Mouse (Mus musculus) midbrain, embryonic 11.5 days (tissue): ENCODE data around the gene M1ap. TPM values are rescaled to one million over a fixed set of nuclear protein-coding genes. Genes with fewer than 3 reads are reported as not detected.
A peak's percentile ranks its signal among the peaks of the same experiment; 100 is the strongest.

Experiments
- ATAC-seq: fragments of 200-750 bp; cut with Nextera tagmentation; 2 replicates; pipeline ENCODE4 v1.8.0; 2017; ENCODE audit warnings: moderate TSS enrichment, moderate library complexity; ENCODE audit not compliant: low FRiP score
- DNase-seq: peaks from one replicate; pipeline ENCODE4 v3.0.0; 2015; ENCODE audit warnings: low spot score; ENCODE audit errors: missing footprints
- H3K27ac ChIP-seq: fragments of 300-500 bp; sonication (generic); 2 replicates; pipeline ENCODE4 v1.5.1; 2014; ENCODE audit warnings: low read depth, low read length
- H3K27me3 ChIP-seq: fragments of 300-500 bp; sonication (generic); 2 replicates; pipeline ENCODE4 v1.6.1; 2014; ENCODE audit warnings: mild to moderate bottlenecking, low read length, moderate library complexity, mixed read lengths; ENCODE audit not compliant: control insufficient read depth, insufficient read depth
- H3K36me3 ChIP-seq: fragments of 300-500 bp; sonication (generic); 2 replicates; pipeline ENCODE4 v1.6.1; 2014; ENCODE audit warnings: mild to moderate bottlenecking, low read length, moderate library complexity, mixed read lengths; ENCODE audit not compliant: control insufficient read depth, insufficient read depth
- H3K4me1 ChIP-seq: fragments of 300-500 bp; sonication (generic); 2 replicates; pipeline ENCODE4 v1.6.1; 2014; ENCODE audit warnings: low read length; ENCODE audit not compliant: control insufficient read depth, insufficient read depth
- H3K4me2 ChIP-seq: fragments of 300-500 bp; sonication (generic); 2 replicates; pipeline ENCODE4 v1.6.1; 2014; ENCODE audit warnings: mild to moderate bottlenecking, moderate library complexity
- H3K4me3 ChIP-seq: fragments of 300-500 bp; sonication (generic); 2 replicates; pipeline ENCODE4 v1.5.1; 2014; ENCODE audit warnings: low read depth, low read length
- H3K9ac ChIP-seq: fragments of 300-500 bp; sonication (generic); 2 replicates; pipeline ENCODE4 v1.6.1; 2014; ENCODE audit warnings: low read length
- H3K9me3 ChIP-seq: fragments of 300-500 bp; sonication (generic); 2 replicates; pipeline ENCODE4 v1.6.1; 2016; ENCODE audit warnings: low read length; ENCODE audit not compliant: control insufficient read depth
- WGBS: fragments of 180-500 bp; shearing (Covaris S2); extraction: QIAGEN DNeasy Blood & Tissue Kit; methylation state at CpG from one replicate; pipeline ENCODE4 v1.1.7; 2014; 5-methylcytosine and 5-hydroxymethylcytosine counted together
- polyA plus RNA-seq: library from polyadenylated mRNA; unstranded; fragments of >200 nt; fragmentation: Nextera tagmentation; extraction: Ambion mirVana; gene quantifications from 2 replicates; pipeline ENCODE4 v1.2.1, GENCODE M21; 2014

Gene M1ap
- polyA plus RNA-seq, 1 experiment from 2014 or later = 0.18 TPM

DNA sequence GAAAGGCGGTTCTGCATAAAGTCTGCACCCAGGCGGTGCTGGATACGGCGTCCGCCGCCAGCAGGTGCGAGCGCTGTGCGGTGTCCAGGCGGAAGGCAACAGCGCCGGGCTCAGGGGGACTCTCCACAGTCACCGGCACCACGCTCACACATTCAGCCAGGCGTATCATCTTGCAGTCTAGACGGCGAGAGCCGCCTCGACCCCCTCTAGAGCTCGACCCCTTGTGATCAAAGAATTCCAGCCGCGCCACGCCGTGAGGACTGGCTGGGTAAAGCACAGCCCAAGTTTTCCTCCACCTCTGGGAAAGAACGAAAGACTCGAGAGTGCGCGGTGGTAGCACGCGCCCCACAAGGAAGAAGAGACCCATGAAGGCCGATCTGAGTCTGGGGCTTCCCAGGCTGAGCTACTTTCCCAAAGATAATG lies 86.1 kb downstream of the M1ap start:
- DNase-seq = peak; percentile 97
- H3K4me2 ChIP-seq = peak overlapping the region; percentile 85
- WGBS = under 1% methylated on average over 31 of the region's 31 CpGs
- H3K9me3 ChIP-seq = no peaks in the 10 kb centered on the region
- ATAC-seq = peak; percentile 53
- H3K27ac ChIP-seq = no peak overlapping the region
- H3K9ac ChIP-seq = peak overlapping the region; percentile 55
- peaks cover 20% of the 10 kb centered on the region for H3K4me1 ChIP-seq
- H3K27me3 ChIP-seq = peaks cover 32% of the 10 kb centered on the region
- no peaks in the 10 kb centered on the region for H3K36me3 ChIP-seq
- peak overlapping the region; percentile 52 for H3K4me3 ChIP-seq

DNA sequence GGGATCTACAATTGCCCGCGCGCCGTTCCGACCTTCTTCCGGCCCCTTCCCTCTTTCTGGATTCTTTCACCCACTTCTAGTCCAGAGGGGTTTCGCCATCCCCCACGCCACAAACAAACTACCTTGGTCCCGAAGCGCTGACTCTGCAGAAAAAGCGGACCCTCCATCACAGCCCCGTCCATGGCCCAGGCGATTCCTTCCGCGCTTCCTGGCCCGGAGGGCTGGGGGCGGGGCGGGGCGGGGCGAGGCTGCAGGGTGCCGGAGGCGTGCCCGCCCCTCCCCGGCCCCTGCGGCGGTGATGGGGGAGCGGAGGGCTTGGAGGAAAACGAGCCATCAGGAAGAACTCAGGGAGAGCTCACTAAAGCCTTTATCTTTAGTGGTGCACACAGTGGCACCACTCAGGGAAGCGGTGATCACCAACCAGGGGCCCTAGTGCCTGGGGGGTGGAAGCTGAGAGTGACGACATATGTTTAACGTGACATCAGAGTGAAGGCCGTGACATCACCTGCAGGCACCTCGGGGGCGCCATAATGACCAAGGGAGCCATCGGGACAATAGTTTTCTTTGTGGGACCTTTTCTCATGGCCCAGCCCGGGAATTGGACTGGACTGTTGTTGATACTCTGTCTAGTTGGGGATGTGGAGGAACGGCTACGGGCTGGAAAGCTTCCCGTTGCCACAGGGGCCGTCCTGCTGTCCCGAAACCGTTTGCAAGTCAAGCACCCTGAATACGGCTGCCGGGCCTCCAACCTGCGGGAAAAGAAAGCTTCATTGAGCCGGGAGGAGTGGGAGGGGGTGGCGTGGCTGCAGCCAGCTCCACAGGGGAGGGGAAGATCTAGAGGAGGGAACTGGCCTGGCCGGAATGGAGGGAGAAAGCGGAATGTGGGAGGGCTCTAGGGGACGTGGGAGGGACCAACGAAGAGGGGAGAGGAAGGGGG lies 86.8 kb downstream of the M1ap start, which contains the start of the genes Dok1 and Loxl3:
Gene Dok1, minus strand, starts transcription at position 223 of the 937 bp plus-strand sequence.
Gene Loxl3, plus strand, starts transcription at position 925 of the 937 bp plus-strand sequence.
- peak; percentile 98 for DNase-seq
- Histone ChIP-seq H3K4me2 (peak within 1 kb of the TSS; percentile 85), H3K36me3 (no peaks in the 10 kb centered on the region), H3K4me1 (peaks cover 24% of the 10 kb centered on the region), H3K27me3 (peaks cover 32% of the 10 kb centered on the region), H3K9ac (peak within 1 kb of the TSS; percentile 55), H3K27ac (peak within 1 kb of the TSS; percentile 20; the same call in 1 of the 2 replicates), H3K4me3 (peak within 1 kb of the TSS; percentile 52), H3K9me3 (no peaks in the 10 kb centered on the region)
- ATAC-seq = peak; percentile 83
- under 1% methylated on average over 51 of the region's 51 CpGs for WGBS

DNA sequence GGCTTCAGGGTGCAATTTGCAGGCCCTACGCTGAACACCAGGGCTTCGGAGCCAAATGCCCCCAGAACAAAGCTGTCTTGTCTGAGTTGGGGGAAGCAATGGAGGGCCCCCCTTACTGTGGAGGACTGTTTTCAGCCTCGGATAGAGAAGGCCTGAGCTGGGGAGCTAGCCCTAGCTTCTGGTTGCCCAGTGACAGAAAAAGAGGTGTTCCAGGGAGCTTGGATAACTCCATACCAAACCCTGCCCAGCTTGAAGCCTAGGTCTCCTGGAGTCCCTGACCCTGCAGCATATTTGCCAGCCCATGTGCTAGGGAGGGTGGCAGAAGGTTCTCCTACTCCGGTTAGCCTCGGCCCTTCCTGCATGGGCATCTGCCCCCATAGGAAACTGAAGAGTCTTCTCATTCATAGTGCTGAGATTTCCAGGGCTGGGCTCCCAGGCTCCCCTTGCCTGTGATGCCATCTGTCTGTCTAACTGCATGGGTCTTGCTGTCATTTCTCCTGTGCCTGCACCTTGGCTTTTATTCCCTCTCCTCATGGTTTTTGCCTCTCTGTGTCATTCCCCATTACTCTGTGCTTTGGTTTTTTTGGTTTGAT lies 87.9 kb downstream of the M1ap start:
- Histone ChIP-seq H3K4me2 (peak overlapping the region; percentile 85), H3K27me3 (peaks cover 32% of the 10 kb centered on the region), H3K4me1 (peaks cover 27% of the 10 kb centered on the region), H3K9me3 (no peaks in the 10 kb centered on the region), H3K27ac (no peak overlapping the region), H3K9ac (peak overlapping the region; percentile 55; the same call in 1 of the 2 replicates), H3K4me3 (peak overlapping the region; percentile 52), H3K36me3 (no peaks in the 10 kb centered on the region)
- no peak for ATAC-seq
- DNase-seq = peak; percentile 86
- 20% methylated on average over 5 of the region's 5 CpGs for WGBS

DNA sequence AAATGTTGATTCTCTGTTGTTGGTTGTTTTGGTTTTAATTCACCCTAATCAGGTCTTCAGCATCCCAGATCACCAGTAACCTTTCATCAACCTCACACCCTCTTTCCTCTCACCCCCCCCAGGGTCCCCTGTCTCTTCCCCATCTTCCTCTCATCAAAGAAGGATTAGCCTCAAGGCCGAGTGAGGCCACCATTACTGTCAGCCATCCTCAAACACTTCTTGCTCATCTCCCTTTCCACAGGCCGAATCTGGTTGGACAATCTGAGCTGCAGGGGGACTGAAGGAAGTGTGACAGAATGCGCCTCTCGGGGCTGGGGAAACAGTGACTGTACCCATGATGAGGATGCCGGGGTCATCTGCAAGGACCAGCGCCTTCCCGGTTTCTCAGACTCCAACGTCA lies 90.5 kb downstream of the M1ap start:
- WGBS = 74% methylated on average over 8 of the region's 8 CpGs
- H3K36me3 ChIP-seq = no peaks in the 10 kb centered on the region
- no peak for DNase-seq

DNA sequence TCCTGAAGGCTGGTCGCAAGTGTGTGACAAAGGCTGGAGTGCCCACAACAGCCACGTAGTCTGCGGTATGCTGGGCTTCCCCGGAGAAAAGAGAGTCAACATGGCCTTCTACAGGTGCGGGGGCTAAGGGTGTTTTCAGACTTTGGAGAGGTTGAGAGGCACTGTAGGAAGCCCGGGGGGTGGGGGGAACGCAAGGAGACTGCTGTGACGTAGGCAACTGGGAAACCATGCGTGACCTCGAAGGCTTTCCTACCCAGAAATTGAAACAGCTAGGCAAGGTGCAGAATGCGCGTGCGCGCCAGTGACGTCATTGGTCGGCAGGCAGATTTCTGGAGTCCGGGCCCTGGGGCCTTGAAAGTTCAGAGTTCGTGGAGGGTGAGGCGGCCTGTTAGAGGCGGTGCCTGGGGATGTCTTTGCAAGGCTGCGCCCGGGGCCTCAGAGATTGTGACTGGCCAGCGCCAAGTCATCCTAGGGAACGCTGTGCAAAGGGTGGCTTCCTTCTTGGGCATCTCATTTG lies 91.9 kb downstream of the M1ap start:
- Histone ChIP-seq H3K27me3 (0 out of 2 replicates have a peak, but pooled peaks cover 2% of the 10 kb centered on the region), H3K4me2 (peak overlapping the region; percentile 43), H3K9ac (peak overlapping the region; percentile 41), H3K36me3 (no peaks in the 10 kb centered on the region), H3K4me3 (peak overlapping the region; percentile 9; the same call in 1 of the 2 replicates), H3K4me1 (peaks cover 19% of the 10 kb centered on the region), H3K9me3 (no peaks in the 10 kb centered on the region), H3K27ac (no peak overlapping the region)
- peak; percentile 73 for ATAC-seq
- WGBS = 8% methylated on average over 24 of the region's 24 CpGs
- peak; percentile 100 for DNase-seq

More for the DNA sequence above, 90.5 kb downstream of the M1ap start:
- no peak for ATAC-seq
- Histone ChIP-seq H3K9me3 (no peaks in the 10 kb centered on the region), H3K4me3 (no peak overlapping the region), H3K4me1 (peaks cover 25% of the 10 kb centered on the region), H3K27me3 (peaks cover 7% of the 10 kb centered on the region), H3K9ac (no peak overlapping the region), H3K27ac (no peak overlapping the region), H3K4me2 (no peak overlapping the region)

DNA sequence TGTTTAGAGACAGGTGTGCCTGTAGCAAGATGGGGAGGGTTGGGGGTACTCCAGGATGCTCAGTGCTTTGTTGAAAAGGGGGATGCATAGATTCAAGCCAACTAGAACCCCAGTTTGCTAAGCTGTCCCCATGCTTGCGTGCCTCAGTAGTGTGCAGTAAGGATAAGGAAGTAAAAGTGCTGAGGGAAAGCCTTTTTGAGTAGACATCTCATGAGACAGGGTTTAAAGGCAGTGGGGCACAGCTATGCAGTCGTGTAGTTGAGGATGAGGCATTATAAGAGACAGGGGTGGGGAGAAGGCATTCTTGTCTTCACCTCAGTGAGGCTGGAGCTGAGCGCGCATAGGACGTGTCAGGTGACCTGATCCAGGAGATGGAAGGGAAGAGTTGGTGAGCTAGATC lies 93.9 kb downstream of the M1ap start:
- H3K4me3 ChIP-seq = no peak overlapping the region
- no peak for DNase-seq
- 82% methylated on average over 5 of the region's 5 CpGs for WGBS

DNA sequence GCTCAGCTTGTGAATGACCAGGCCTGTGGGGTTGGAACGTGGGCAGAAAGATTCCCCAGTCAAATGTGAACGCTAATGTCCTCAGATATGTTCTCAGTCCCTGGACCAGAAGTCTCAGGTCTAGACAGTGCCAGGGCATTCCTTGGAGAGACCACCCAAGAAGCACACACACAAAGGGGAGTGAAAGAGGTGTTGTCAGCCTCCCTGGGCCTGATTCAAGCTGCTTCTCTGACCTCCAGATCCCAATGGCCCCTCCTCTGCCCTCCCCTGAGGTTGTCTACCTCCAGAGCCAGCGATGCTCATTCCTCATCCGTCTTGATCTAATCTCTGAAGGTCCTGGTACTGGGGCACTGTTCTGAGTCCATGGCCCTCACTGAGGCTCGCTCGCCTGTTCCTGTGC lies 96.9 kb downstream of the M1ap start:
- ATAC-seq = no peak
- peak; percentile 56 for DNase-seq
- H3K9me3 ChIP-seq = no peaks in the 10 kb centered on the region
- H3K4me2 ChIP-seq = no peak overlapping the region
- no peak overlapping the region for H3K9ac ChIP-seq
- peaks cover 2% of the 10 kb centered on the region; the same call in 1 of the 2 replicates for H3K4me1 ChIP-seq
- H3K4me3 ChIP-seq = no peak overlapping the region
- H3K36me3 ChIP-seq = no peaks in the 10 kb centered on the region
- H3K27me3 ChIP-seq = no peaks in the 10 kb centered on the region
- H3K27ac ChIP-seq = no peak overlapping the region
- WGBS = 67% methylated on average over 6 of the region's 6 CpGs

More for the DNA sequence above, 93.9 kb downstream of the M1ap start:
- Histone ChIP-seq H3K9ac (no peak overlapping the region), H3K27ac (no peak overlapping the region), H3K36me3 (no peaks in the 10 kb centered on the region), H3K27me3 (no peaks in the 10 kb centered on the region), H3K4me2 (no peak overlapping the region), H3K9me3 (no peaks in the 10 kb centered on the region), H3K4me1 (peaks cover 6% of the 10 kb centered on the region; the same call in 1 of the 2 replicates)
- ATAC-seq = no peak

DNA sequence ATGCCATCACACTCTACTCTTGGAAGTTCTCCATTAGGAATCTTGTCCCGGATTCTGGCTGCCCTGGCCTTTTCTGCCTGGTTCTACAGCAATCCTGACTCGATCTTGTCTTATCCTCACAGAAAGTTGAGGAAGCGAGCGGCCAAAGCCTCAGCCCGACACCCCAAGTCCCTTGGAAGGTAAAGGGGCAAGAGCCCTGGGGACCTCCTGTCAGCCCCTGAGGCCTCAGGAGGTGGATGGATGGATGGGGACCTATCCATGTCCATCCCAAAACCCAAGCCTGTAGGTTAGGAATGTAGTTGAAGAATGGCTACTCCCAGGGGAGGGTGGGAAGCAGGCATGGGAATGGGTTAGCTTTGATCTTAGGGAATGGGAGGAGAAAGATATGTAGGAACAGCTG lies 97.3 kb downstream of the M1ap start:
- Histone ChIP-seq H3K36me3 (no peaks in the 10 kb centered on the region), H3K27me3 (no peaks in the 10 kb centered on the region), H3K4me2 (no peak overlapping the region), H3K9me3 (no peaks in the 10 kb centered on the region), H3K4me3 (no peak overlapping the region), H3K27ac (no peak overlapping the region), H3K4me1 (no peaks in the 10 kb centered on the region), H3K9ac (no peak overlapping the region)
- ATAC-seq (no peak), DNase-seq (peak; percentile 60)
- WGBS = 86% methylated on average over 5 of the region's 5 CpGs
